Mouse (Mus musculus): ENCODE measurements around the gene Pkmyt1. TPM values are rescaled to one million over a fixed set of nuclear protein-coding genes. Genes with fewer than 3 reads are reported as not detected.
"Not testable (repeated sequence)": the region's sequence is repeated elsewhere in the genome, so short reads cannot be mapped to it uniquely, and the experiment has no call there.

Pkmyt1 gene
- polyA plus RNA-seq, 1 experiment, result 1.8 TPM

- Histone ChIP-seq H3K27ac (replicated peaks; ENCODE audit: low read depth, low read length) (peak overlapping the region; percentile 87), H3K4me3 (ENCODE audit: insufficient read depth, low read depth, low read length) (peak overlapping the region; percentile 63), H3K4me1 (ENCODE audit: control insufficient read depth, insufficient read depth, insufficient read length, low read length) (no peaks in the 10 kb centered on the region)
These were observed 22.7 kb downstream of the Pkmyt1 start for GRCm38 (mm10) chr17:23748631-23749391.

- peak overlapping the region; percentile 87 for H3K27ac ChIP-seq (replicated peaks; ENCODE audit: low read depth, low read length)
- H3K4me1 ChIP-seq (ENCODE audit: control insufficient read depth, insufficient read depth, insufficient read length, low read length), result no peaks in the 10 kb centered on the region
- H3K4me3 ChIP-seq (ENCODE audit: insufficient read depth, low read depth, low read length), result peak overlapping the region; percentile 63
These were observed 23.5 kb downstream of the Pkmyt1 start for GRCm38 (mm10) chr17:23749400-23750191.

- Histone ChIP-seq H3K27ac (replicated peaks; ENCODE audit: low read depth, low read length) (peak overlapping the region; percentile 94), H3K4me1 (ENCODE audit: control insufficient read depth, insufficient read depth, insufficient read length, low read length) (no peaks in the 10 kb centered on the region), H3K4me3 (ENCODE audit: insufficient read depth, low read depth, low read length) (peak overlapping the region; percentile 45)
These were observed 29.6 kb downstream of the Pkmyt1 start for GRCm38 (mm10) chr17:23755689-23756088.

GRCm38 (mm10) chr17:23757581-23757980 lies 31.4 kb downstream of the Pkmyt1 start:
- no peak overlapping the region for H3K27ac ChIP-seq (replicated peaks; ENCODE audit: low read depth, low read length)
- no peaks in the 10 kb centered on the region for H3K4me1 ChIP-seq (ENCODE audit: control insufficient read depth, insufficient read depth, insufficient read length, low read length)
- no peak overlapping the region for H3K4me3 ChIP-seq (ENCODE audit: insufficient read depth, low read depth, low read length)

GRCm38 (mm10) chr17:23758801-23759200 lies 32.7 kb downstream of the Pkmyt1 start:
- Histone ChIP-seq H3K4me3 (ENCODE audit: insufficient read depth, low read depth, low read length) (no peak overlapping the region), H3K4me1 (ENCODE audit: control insufficient read depth, insufficient read depth, insufficient read length, low read length) (no peaks in the 10 kb centered on the region)

GRCm38 (mm10) chr17:23760231-23760630 lies 34.1 kb downstream of the Pkmyt1 start:
- Histone ChIP-seq H3K4me1 (ENCODE audit: control insufficient read depth, insufficient read depth, insufficient read length, low read length) (no peaks in the 10 kb centered on the region), H3K4me3 (ENCODE audit: insufficient read depth, low read depth, low read length) (no peak overlapping the region), H3K27ac (replicated peaks; ENCODE audit: low read depth, low read length) (no peak overlapping the region)

More at GRCm38 (mm10) chr17:23758801-23759200, 32.7 kb downstream of the Pkmyt1 start:
- H3K27ac ChIP-seq (replicated peaks; ENCODE audit: low read depth, low read length), result no peak overlapping the region

- no peak overlapping the region for H3K27ac ChIP-seq (replicated peaks; ENCODE audit: low read depth, low read length)
- no peak overlapping the region for H3K4me3 ChIP-seq (ENCODE audit: insufficient read depth, low read depth, low read length)
- H3K4me1 ChIP-seq (ENCODE audit: control insufficient read depth, insufficient read depth, insufficient read length, low read length), result no peaks in the 10 kb centered on the region
These were observed 35.0 kb downstream of the Pkmyt1 start for GRCm38 (mm10) chr17:23761155-23761554.

- Histone ChIP-seq H3K4me3 (ENCODE audit: insufficient read depth, low read depth, low read length) (no peak overlapping the region), H3K27ac (replicated peaks; ENCODE audit: low read depth, low read length) (no peak overlapping the region), H3K4me1 (ENCODE audit: control insufficient read depth, insufficient read depth, insufficient read length, low read length) (no peaks in the 10 kb centered on the region)
These were observed 36.8 kb downstream of the Pkmyt1 start for GRCm38 (mm10) chr17:23762976-23763375.

- peak overlapping the region; percentile 89 for H3K4me3 ChIP-seq (ENCODE audit: insufficient read depth, low read depth, low read length)
- no peaks in the 10 kb centered on the region for H3K4me1 ChIP-seq (ENCODE audit: control insufficient read depth, insufficient read depth, insufficient read length, low read length)
- H3K27ac ChIP-seq (replicated peaks; ENCODE audit: low read depth, low read length), result no peak overlapping the region
These were observed 44.4 kb downstream of the Pkmyt1 start for GRCm38 (mm10) chr17:23770493-23770892.

GRCm38 (mm10) chr17:23770896-23771283 lies 44.8 kb downstream of the Pkmyt1 start:
- peak overlapping the region; percentile 44 for H3K27ac ChIP-seq (replicated peaks; ENCODE audit: low read depth, low read length)
- H3K4me1 ChIP-seq (ENCODE audit: control insufficient read depth, insufficient read depth, insufficient read length, low read length), result no peaks in the 10 kb centered on the region
- peak overlapping the region; percentile 89 for H3K4me3 ChIP-seq (ENCODE audit: insufficient read depth, low read depth, low read length)

- Histone ChIP-seq H3K4me3 (ENCODE audit: insufficient read depth, low read depth, low read length) (peak within 1 kb of the TSS; percentile 89), H3K27ac (replicated peaks; ENCODE audit: low read depth, low read length) (peak within 1 kb of the TSS; percentile 44), H3K4me1 (ENCODE audit: control insufficient read depth, insufficient read depth, insufficient read length, low read length) (no peaks in the 10 kb centered on the region)
These were observed 45.4 kb downstream of the Pkmyt1 start, which contains the start of gene Flywch1 for GRCm38 (mm10) chr17:23771284-23772218. TSS of gene Flywch1 (minus strand) at chr17:23771602.

GRCm38 (mm10) chr17:23772219-23772556 lies 46.1 kb downstream of the Pkmyt1 start:
- not testable (repeated sequence) for H3K4me1 ChIP-seq (ENCODE audit: control insufficient read depth, insufficient read depth, insufficient read length, low read length); H3K27ac ChIP-seq (replicated peaks; ENCODE audit: low read depth, low read length); H3K4me3 ChIP-seq (ENCODE audit: insufficient read depth, low read depth, low read length)

GRCm38 (mm10) chr17:23773676-23774075 lies 47.5 kb downstream of the Pkmyt1 start:
- Histone ChIP-seq H3K4me1 (ENCODE audit: control insufficient read depth, insufficient read depth, insufficient read length, low read length) (no peaks in the 10 kb centered on the region), H3K27ac (replicated peaks; ENCODE audit: low read depth, low read length) (no peak overlapping the region), H3K4me3 (ENCODE audit: insufficient read depth, low read depth, low read length) (no peak overlapping the region)

- Histone ChIP-seq H3K4me3 (ENCODE audit: insufficient read depth, low read depth, low read length) (no peak overlapping the region), H3K27ac (replicated peaks; ENCODE audit: low read depth, low read length) (no peak overlapping the region), H3K4me1 (ENCODE audit: control insufficient read depth, insufficient read depth, insufficient read length, low read length) (no peaks in the 10 kb centered on the region)
These were observed 48.0 kb downstream of the Pkmyt1 start for GRCm38 (mm10) chr17:23774090-23774489.

- Histone ChIP-seq H3K27ac (replicated peaks; ENCODE audit: low read depth, low read length) (no peak overlapping the region), H3K4me1 (ENCODE audit: control insufficient read depth, insufficient read depth, insufficient read length, low read length) (no peaks in the 10 kb centered on the region), H3K4me3 (ENCODE audit: insufficient read depth, low read depth, low read length) (no peak overlapping the region)
These were observed 50.1 kb downstream of the Pkmyt1 start for GRCm38 (mm10) chr17:23776216-23776615.
